Mouse (Mus musculus): ENCODE data around the gene Smco4. TPM values are rescaled to one million over a fixed set of nuclear protein-coding genes. Genes with fewer than 3 reads are reported as not detected.
"Not testable (repeated sequence)": the region's sequence is repeated elsewhere in the genome, so short reads cannot be mapped to it uniquely, and the experiment has no call there.

Smco4 gene
- polyA plus RNA-seq, 1 experiment from 2014 or later = 2.6 TPM

DNA sequence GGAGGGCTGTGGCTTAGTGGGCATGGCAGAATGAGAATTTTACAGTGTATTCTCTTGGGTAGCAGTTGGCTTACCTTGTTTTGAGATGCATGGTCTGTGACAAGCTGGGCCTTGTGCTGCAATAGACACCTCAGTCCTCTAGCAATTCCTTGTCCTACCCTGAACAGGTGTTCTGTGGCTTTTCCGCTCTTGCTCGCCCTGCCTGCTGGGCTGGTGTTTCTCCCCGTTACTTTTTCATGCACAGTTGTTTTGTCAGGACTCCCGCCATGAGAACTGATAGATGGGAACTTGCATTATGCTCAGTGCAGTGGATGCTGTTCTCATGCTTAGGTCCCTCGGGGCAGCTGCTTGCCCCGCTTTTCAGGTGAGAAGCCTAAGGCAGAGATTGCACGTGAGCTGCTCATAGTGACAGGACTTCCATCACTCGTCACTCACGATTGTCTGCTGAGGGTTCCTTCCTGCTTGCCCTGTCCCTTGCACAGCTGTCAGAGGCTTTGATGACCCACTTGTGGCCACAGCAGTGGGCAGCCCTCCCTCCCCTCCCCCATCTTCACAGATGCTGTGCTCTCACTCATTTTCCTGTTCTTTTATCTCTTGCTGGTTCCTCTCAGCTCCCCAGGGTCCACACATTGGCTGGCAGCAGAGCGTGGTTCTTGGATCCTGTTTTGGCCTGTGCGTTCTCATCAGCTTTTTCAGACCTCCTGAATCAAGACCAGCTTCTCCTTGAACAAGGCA is 40.3 kb downstream of the Smco4 start:
- Histone ChIP-seq H3K4me1 (replicated peaks) (peaks cover 46% of the 10 kb centered on the region), H3K27ac (no peak overlapping the region), H3K9me3 (no peaks in the 10 kb centered on the region), H3K27me3 (ENCODE audit: insufficient read depth, poor library complexity, severe bottlenecking) (no peaks in the 10 kb centered on the region), H3K4me3 (no peak overlapping the region), H3K36me3 (no peaks in the 10 kb centered on the region)
- 68% methylated on average over 11 of the region's 11 CpGs for WGBS
- no peak for DNase-seq (ENCODE audit: low spot score)

DNA sequence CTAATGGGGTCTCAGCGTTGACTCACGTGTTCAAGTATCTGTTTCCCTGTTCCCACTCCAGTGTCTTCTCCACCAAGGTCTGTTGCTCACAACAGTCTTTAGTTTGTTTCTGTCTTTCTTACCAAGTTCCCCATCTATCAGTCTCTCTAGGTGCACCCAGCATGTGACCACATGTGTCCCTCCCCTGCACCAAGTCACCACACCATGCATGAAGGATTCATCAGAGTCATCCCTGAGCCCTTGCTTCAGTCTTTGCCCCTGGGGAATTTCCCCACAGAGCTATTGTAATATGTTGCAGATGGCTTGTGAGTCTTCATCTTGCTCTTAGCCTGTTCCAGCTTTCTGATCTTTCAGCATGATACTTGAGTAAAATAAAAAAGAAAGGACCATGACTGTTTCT is 40.9 kb downstream of the Smco4 start:
- H3K27ac ChIP-seq = no peak overlapping the region
- no peaks in the 10 kb centered on the region for H3K36me3 ChIP-seq
- no peaks in the 10 kb centered on the region for H3K27me3 ChIP-seq (ENCODE audit: insufficient read depth, poor library complexity, severe bottlenecking)
- no peak overlapping the region for H3K4me3 ChIP-seq
- peaks cover 40% of the 10 kb centered on the region for H3K4me1 ChIP-seq (replicated peaks)
- no peak for DNase-seq (ENCODE audit: low spot score)
- H3K9me3 ChIP-seq = no peaks in the 10 kb centered on the region
- WGBS = 84% methylated on average over 2 of the region's 2 CpGs

- H3K4me3 ChIP-seq = no peak overlapping the region
- WGBS = 34% methylated on average over 5 of the region's 5 CpGs
- no peak for DNase-seq (ENCODE audit: low spot score)
- H3K27me3 ChIP-seq (ENCODE audit: insufficient read depth, poor library complexity, severe bottlenecking) = no peaks in the 10 kb centered on the region
- no peaks in the 10 kb centered on the region for H3K9me3 ChIP-seq
- no peak overlapping the region for H3K27ac ChIP-seq
- peaks cover 4% of the 10 kb centered on the region; the same call in 1 of the 2 replicates for H3K36me3 ChIP-seq
- peaks cover 29% of the 10 kb centered on the region for H3K4me1 ChIP-seq (replicated peaks)
Observed at GRCm38 (mm10) chr9:15535418-15535817, 42.2 kb downstream of the Smco4 start.

DNA sequence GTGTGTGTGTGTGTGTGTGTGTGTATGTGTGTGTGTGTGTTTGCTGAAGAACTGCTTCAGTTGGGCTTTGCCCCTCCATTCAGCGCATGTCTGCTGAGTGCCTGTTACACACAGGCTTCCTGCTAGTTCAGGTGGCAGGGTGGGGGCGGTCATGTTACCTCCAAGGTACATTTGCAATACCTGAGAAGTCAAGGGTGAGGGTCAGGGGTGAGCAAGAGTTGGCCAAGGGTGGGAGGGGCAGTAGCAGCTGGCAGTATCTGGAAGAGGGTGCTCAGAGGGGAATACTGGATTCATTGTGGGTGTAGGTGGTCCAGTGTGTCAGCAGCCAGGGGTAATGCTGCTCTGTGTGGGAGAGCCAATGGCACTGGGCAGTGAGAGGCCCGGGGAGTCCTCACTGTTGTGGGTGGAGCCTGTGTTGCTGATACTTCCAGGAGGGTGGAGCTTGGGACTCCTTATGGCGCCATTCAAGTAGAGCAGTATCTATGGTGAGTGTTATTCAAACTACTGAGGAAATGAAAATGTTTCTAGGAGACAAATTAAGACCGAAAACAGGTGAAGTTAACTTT is 43.7 kb downstream of the Smco4 start:
- DNase-seq (ENCODE audit: low spot score) = no peak
- H3K27ac ChIP-seq = no peak overlapping the region
- no peak overlapping the region for H3K4me3 ChIP-seq
- peaks cover 8% of the 10 kb centered on the region; the same call in 1 of the 2 replicates for H3K36me3 ChIP-seq
- no peaks in the 10 kb centered on the region for H3K27me3 ChIP-seq (ENCODE audit: insufficient read depth, poor library complexity, severe bottlenecking)
- peaks cover 28% of the 10 kb centered on the region for H3K4me1 ChIP-seq (replicated peaks)
- H3K9me3 ChIP-seq = no peaks in the 10 kb centered on the region
- WGBS = 91% methylated on average over 5 of the region's 5 CpGs

DNA sequence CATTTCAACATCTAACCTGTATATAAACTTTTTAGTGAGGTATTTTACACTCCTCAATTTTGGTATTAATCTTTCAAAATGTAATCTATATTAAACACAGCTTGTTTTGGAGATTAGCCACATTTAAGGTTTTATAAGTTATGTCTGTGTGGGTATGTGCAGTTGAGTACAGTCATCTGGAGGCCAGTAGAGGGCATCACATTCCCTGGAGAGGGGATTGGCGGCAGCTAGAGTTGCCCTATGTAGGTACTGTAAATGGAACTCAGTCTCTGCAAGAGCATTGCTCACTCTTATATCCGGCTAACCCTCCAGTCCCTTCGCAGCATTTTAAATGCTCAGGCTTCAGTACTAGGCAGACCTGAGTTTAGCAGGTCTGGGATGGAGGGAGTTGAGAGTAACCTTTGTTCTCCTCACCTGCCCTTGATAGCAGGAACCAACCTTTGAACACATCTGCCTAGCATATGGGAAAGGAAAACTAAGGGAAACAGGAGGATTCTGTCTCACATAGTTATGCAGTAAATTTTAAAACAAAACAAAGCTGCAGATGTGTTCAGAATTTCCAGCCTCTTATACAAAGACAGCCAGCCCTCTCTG is 44.3 kb downstream of the Smco4 start:
- 89% methylated on average over 3 of the region's 3 CpGs for WGBS

DNA sequence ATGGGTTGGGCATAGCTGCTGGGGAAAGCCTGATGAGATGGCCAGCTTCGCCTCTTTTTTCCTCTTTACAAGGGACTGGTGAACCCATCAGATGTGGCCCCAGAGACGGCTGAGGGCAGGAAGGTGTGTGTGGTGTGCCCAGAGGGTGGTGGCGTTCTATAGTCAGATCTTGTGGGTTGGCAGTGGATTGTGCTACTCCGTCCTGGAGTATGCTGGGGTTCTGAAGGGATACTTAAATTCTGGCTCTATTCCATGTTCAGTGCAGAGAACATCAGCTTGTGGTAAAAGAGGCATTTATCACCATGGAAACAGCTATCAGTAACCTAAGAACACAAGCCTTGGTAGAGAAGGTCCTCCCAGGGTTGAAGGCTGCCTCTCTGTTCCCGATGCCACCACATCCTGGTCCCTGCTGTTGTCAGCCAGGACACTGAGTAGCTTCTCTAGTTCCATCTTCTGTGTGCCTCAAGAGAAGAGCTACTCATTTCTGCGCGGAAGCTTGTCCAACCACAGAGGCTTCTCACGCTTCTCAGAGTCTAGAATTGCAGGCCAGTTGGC is 45.8 kb downstream of the Smco4 start:
- H3K27ac ChIP-seq = no peak overlapping the region
- 93% methylated on average over 8 of the region's 8 CpGs for WGBS
- H3K27me3 ChIP-seq (ENCODE audit: insufficient read depth, poor library complexity, severe bottlenecking) = no peaks in the 10 kb centered on the region
- no peak for DNase-seq (ENCODE audit: low spot score)
- H3K4me1 ChIP-seq (replicated peaks) = peaks cover 23% of the 10 kb centered on the region
- H3K4me3 ChIP-seq = no peak overlapping the region
- H3K9me3 ChIP-seq = no peaks in the 10 kb centered on the region
- H3K36me3 ChIP-seq = peaks cover 9% of the 10 kb centered on the region; the same call in 1 of the 2 replicates

More for the DNA sequence above, 44.3 kb downstream of the Smco4 start:
- Histone ChIP-seq H3K27ac (no peak overlapping the region), H3K4me1 (replicated peaks) (peaks cover 32% of the 10 kb centered on the region), H3K9me3 (no peaks in the 10 kb centered on the region), H3K27me3 (ENCODE audit: insufficient read depth, poor library complexity, severe bottlenecking) (no peaks in the 10 kb centered on the region), H3K36me3 (peaks cover 8% of the 10 kb centered on the region; the same call in 1 of the 2 replicates), H3K4me3 (no peak overlapping the region)
- DNase-seq (ENCODE audit: low spot score) = no peak

DNA sequence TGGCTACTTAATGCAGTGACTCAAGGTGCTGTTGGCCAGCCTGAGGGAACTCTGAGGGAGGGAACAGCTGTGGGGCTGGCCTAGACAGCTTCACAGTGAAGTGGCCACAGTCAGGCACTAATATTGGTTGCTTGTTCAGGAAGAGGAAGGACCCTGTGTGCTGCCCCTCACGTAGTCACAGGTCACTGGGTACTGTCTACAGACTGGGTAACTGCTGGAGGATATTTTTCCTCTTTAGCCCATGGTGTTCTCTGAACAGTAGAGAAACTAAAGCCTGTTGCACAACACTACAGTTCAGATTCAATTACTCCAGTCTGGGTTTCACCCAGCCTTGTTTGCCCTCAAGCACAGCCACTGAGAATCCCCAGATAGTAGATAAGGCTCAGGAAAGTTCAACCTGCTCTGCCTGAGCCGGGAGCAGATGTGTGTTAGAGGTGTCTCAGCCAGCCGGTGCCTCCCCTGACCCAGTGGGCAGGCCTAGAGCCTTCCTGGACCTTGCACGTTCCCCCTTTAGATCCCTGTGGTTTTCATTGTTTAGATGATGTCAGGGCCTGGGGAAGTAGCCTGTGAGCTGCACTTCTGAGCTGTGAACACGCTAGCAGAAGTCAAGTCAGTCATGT is 48.6 kb downstream of the Smco4 start:
- Histone ChIP-seq H3K27ac (no peak overlapping the region), H3K4me3 (no peak overlapping the region)
- 74% methylated on average over 5 of the region's 5 CpGs for WGBS

GRCm38 (mm10) chr9:15550461-15550961 is 57.3 kb downstream of the Smco4 start:
- Histone ChIP-seq H3K27ac (no peak overlapping the region), H3K9me3 (no peaks in the 10 kb centered on the region), H3K4me3 (no peak overlapping the region), H3K27me3 (ENCODE audit: insufficient read depth, poor library complexity, severe bottlenecking) (no peaks in the 10 kb centered on the region), H3K36me3 (0 out of 2 replicates have a peak, but pooled peaks cover 3% of the 10 kb centered on the region), H3K4me1 (replicated peaks) (no peaks in the 10 kb centered on the region)
- DNase-seq (ENCODE audit: low spot score) = no peak
- WGBS = 92% methylated on average over 4 of the region's 4 CpGs

More for the DNA sequence above, 48.6 kb downstream of the Smco4 start:
- H3K36me3 ChIP-seq = peaks cover 18% of the 10 kb centered on the region
- H3K27me3 ChIP-seq (ENCODE audit: insufficient read depth, poor library complexity, severe bottlenecking) = no peaks in the 10 kb centered on the region
- peaks cover 4% of the 10 kb centered on the region; the same call in 1 of the 2 replicates for H3K4me1 ChIP-seq (replicated peaks)
- no peaks in the 10 kb centered on the region for H3K9me3 ChIP-seq
- no peak for DNase-seq (ENCODE audit: low spot score)

GRCm38 (mm10) chr9:15551073-15551472 is 57.8 kb downstream of the Smco4 start:
- not testable (repeated sequence) for H3K9me3 ChIP-seq; H3K36me3 ChIP-seq; H3K4me3 ChIP-seq; H3K4me1 ChIP-seq (replicated peaks); H3K27me3 ChIP-seq (ENCODE audit: insufficient read depth, poor library complexity, severe bottlenecking); H3K27ac ChIP-seq; DNase-seq (ENCODE audit: low spot score)
- WGBS = 95% methylated on average over 6 of the region's 6 CpGs

DNA sequence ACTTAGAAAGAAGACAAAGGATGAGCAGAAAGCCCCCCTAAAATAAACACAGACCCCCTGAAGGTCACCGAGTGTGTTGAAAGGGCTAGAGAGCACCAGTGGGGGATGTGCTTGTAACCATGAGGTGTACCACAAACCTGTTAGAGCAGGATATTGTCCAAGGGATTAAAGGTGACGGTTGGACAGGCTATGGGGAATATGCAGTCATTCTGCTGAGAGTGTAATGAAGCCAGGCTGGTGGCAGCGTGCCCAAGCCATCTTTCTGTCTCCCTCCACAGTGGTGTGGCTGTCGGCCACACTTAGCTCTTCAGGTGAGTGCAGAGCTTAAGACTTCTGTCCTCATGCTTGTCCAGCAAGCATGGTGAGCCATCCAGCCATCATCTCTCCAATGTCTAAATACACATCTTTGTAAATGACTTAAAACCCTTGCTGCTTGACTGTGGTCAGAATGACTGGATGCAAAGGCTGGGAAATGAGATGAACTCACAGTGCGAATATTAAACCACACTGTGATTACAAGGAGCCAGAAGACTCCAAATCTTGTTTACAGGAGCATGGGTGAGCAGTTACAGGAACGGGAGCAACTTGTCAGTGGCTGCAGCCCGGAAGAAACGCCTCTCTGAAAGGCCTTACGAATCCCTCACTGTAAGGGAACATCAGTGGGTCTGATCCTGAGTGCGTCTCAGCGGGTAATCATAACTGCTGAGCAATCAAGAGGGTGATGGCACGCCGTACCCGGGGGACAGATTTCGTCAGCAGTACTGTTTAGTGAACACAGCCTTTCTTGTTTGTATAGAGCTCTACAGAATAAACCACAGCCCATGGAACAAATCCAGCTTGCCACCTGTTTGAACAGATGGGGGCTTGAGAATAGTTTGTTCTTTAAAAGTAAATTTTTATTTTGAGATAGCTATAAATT is 59.0 kb downstream of the Smco4 start:
- no peaks in the 10 kb centered on the region for H3K9me3 ChIP-seq
- no peaks in the 10 kb centered on the region for H3K4me1 ChIP-seq (replicated peaks)
- no peak overlapping the region for H3K27ac ChIP-seq
- WGBS = 87% methylated on average over 15 of the region's 15 CpGs
- 0 out of 2 replicates have a peak, but pooled peaks cover 3% of the 10 kb centered on the region for H3K36me3 ChIP-seq
- H3K27me3 ChIP-seq (ENCODE audit: insufficient read depth, poor library complexity, severe bottlenecking) = no peaks in the 10 kb centered on the region
- DNase-seq (ENCODE audit: low spot score) = no peak
- H3K4me3 ChIP-seq = no peak overlapping the region

- DNase-seq (ENCODE audit: low spot score) = no peak
- no peaks in the 10 kb centered on the region for H3K9me3 ChIP-seq
- WGBS = 76% methylated on average over 8 of the region's 8 CpGs
- 0 out of 2 replicates have a peak, but pooled peaks cover 3% of the 10 kb centered on the region for H3K36me3 ChIP-seq
- no peaks in the 10 kb centered on the region for H3K27me3 ChIP-seq (ENCODE audit: insufficient read depth, poor library complexity, severe bottlenecking)
- no peak overlapping the region for H3K27ac ChIP-seq
- H3K4me1 ChIP-seq (replicated peaks) = no peaks in the 10 kb centered on the region
- no peak overlapping the region for H3K4me3 ChIP-seq
Observed at GRCm38 (mm10) chr9:15553322-15553721, 60.1 kb downstream of the Smco4 start.

GRCm38 (mm10) chr9:15560451-15560850 is 67.2 kb downstream of the Smco4 start:
- no peaks in the 10 kb centered on the region for H3K36me3 ChIP-seq
- H3K4me1 ChIP-seq (replicated peaks) = no peaks in the 10 kb centered on the region
- WGBS = 83% methylated on average over 3 of the region's 3 CpGs
- H3K4me3 ChIP-seq = no peak overlapping the region
- H3K27ac ChIP-seq = no peak overlapping the region
- H3K9me3 ChIP-seq = no peaks in the 10 kb centered on the region
- DNase-seq (ENCODE audit: low spot score) = no peak
- no peaks in the 10 kb centered on the region for H3K27me3 ChIP-seq (ENCODE audit: insufficient read depth, poor library complexity, severe bottlenecking)

Data from hindbrain, embryonic 10.5 days (tissue).